12 mouse cellular contexts compared by ENCODE assay signal in the genomic region with DNA sequence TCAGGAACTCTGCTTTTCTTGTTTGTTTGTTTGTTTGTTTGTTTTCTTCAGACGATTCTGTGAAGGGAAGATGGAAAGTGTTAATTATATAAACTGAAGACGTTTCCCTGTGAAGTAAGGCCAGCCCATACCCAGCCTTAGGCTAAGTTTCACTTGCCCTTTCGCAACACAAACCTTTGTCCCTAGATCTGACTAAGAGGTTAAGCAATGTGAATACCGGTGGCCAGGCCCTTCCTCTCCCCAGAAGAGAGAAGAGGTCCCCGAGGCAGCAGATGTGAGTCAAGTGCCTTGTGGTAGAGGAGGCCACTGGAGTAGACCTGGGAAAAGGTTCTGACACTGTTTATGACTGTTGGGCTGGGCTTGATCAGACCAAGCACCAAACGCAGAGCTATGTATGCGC.
DNase-seq lines count a peak whose midpoint lies in the region; ATAC-seq and TF ChIP-seq lines count a peak whose summit lies in the region.
"Had no signal": no experiment of that assay in that cellular context is flagged by ENCODE, and none has a peak within 500 bp of the region (broad histone marks: within the 10 kb centered on the region; RNA-seq: fewer than 3 reads in every experiment).

No protein-coding gene starts in this region.

- DNase-seq in midbrain, embryonic 11.5 days (ENCODE audit: low spot score, missing footprints) = peak; percentile 26
- peak; percentile 53 for DNase-seq in liver, postnatal 0 days
- peak; percentile 68 for DNase-seq in yolk sac, embryonic 10.5 days (ENCODE audit: low spot score)
- DNase-seq in layer of hippocampus, adult 9-10 months (ENCODE audit: low spot score) = no peak
- DNase-seq in thymus, postnatal 0 days (ENCODE audit: low spot score) = no peak
- DNase-seq: gastrocnemius, postnatal 14 days; kidney, adult 11 months; right cerebral cortex, postnatal 25 days; thymus, adult 2 months had no signal

- peak; percentile 52; the same call in 1 of the 2 replicates for TF ChIP-seq EP300 in liver, postnatal 0 days (IDR thresholded peaks at IDR 0.05; ENCODE audit: low read depth)

- H3K9me3 ChIP-seq in midbrain, embryonic 11.5 days (ENCODE audit: control insufficient read depth, low read length) = no peaks in the 10 kb centered on the region
- H3K9me3 ChIP-seq in midbrain, embryonic 16.5 days (replicated peaks; ENCODE audit: control insufficient read depth, low read length, poor library complexity, severe bottlenecking) = no peaks in the 10 kb centered on the region
- no peaks in the 10 kb centered on the region for H3K9me3 ChIP-seq in liver, postnatal 0 days (ENCODE audit: low read length)
- H3K9me3 ChIP-seq: forebrain, embryonic 12.5 days had no signal

- no peak for TF ChIP-seq CTCF in liver, postnatal 0 days (IDR thresholded peaks at IDR 0.05; ENCODE audit: low read depth)

- 78% methylated on average over 7 of the region's 7 CpGs for WGBS in midbrain, embryonic 11.5 days
- 91% methylated on average over 7 of the region's 7 CpGs for WGBS in midbrain, embryonic 16.5 days
- WGBS in liver, postnatal 0 days (ENCODE audit: insufficient replicate concordance) = 38% methylated on average over 7 of the region's 7 CpGs

- no peaks in the 10 kb centered on the region for H3K27me3 ChIP-seq in midbrain, embryonic 11.5 days (ENCODE audit: control insufficient read depth, insufficient read depth, low read length)
- no peaks in the 10 kb centered on the region for H3K27me3 ChIP-seq in midbrain, embryonic 16.5 days (ENCODE audit: control insufficient read depth, insufficient read depth, low read depth, low read length)
- H3K27me3 ChIP-seq in liver, postnatal 0 days (ENCODE audit: insufficient read depth, low read length) = no peaks in the 10 kb centered on the region
- H3K27me3 ChIP-seq: forebrain, embryonic 12.5 days had no signal

- H3K27ac ChIP-seq in midbrain, embryonic 11.5 days (ENCODE audit: low read depth, low read length) = no peak overlapping the region
- no peak overlapping the region for H3K27ac ChIP-seq in midbrain, embryonic 16.5 days (ENCODE audit: low read length)
- H3K27ac ChIP-seq in liver, postnatal 0 days (ENCODE audit: low read depth) = peak overlapping the region; percentile 79
- H3K27ac ChIP-seq: forebrain, embryonic 12.5 days had no signal

- H3K4me2 ChIP-seq in midbrain, embryonic 11.5 days = no peak overlapping the region
- H3K4me2 ChIP-seq in midbrain, embryonic 16.5 days (ENCODE audit: low read length) = no peak overlapping the region
- H3K4me2 ChIP-seq in liver, postnatal 0 days (ENCODE audit: low read depth, low read length) = no peak overlapping the region; the same call in 1 of the 2 replicates
- H3K4me2 ChIP-seq: forebrain, embryonic 12.5 days had no signal

- no peak overlapping the region for H3K9ac ChIP-seq in midbrain, embryonic 11.5 days (ENCODE audit: low read length)
- no peak overlapping the region for H3K9ac ChIP-seq in midbrain, embryonic 16.5 days (ENCODE audit: low read depth, low read length)
- no peak overlapping the region for H3K9ac ChIP-seq in liver, postnatal 0 days (replicated peaks)
- H3K9ac ChIP-seq: forebrain, embryonic 12.5 days had no signal

- no peaks in the 10 kb centered on the region for H3K4me1 ChIP-seq in midbrain, embryonic 11.5 days (ENCODE audit: control insufficient read depth, insufficient read depth, low read length)
- peaks cover 3% of the 10 kb centered on the region; the same call in 1 of the 2 replicates for H3K4me1 ChIP-seq in midbrain, embryonic 16.5 days (ENCODE audit: control insufficient read depth, insufficient read depth, low read length)
- peaks cover 11% of the 10 kb centered on the region; the same call in 1 of the 2 replicates for H3K4me1 ChIP-seq in liver, postnatal 0 days (ENCODE audit: insufficient read depth)
- H3K4me1 ChIP-seq: forebrain, embryonic 12.5 days had no signal

- no peak overlapping the region for H3K4me3 ChIP-seq in midbrain, embryonic 11.5 days (ENCODE audit: low read depth, low read length)
- H3K4me3 ChIP-seq in midbrain, embryonic 16.5 days (ENCODE audit: low read depth, low read length) = no peak overlapping the region
- H3K4me3 ChIP-seq in liver, postnatal 0 days (ENCODE audit: low read depth, low read length) = no peak overlapping the region
- H3K4me3 ChIP-seq: forebrain, embryonic 12.5 days had no signal

- ATAC-seq in midbrain, embryonic 11.5 days (ENCODE audit: low FRiP score) = no peak
- ATAC-seq in midbrain, embryonic 16.5 days = no peak
- peak; percentile 75 for ATAC-seq in common myeloid progenitor, adult 5-6 weeks (replicated peaks; ENCODE audit: low read depth, poor library complexity, severe bottlenecking)
- peak; percentile 90 for ATAC-seq in liver, postnatal 0 days

- H3K36me3 ChIP-seq in midbrain, embryonic 11.5 days (ENCODE audit: control insufficient read depth, insufficient read depth, low read length) = no peaks in the 10 kb centered on the region
- H3K36me3 ChIP-seq in midbrain, embryonic 16.5 days (ENCODE audit: control insufficient read depth, insufficient read depth, low read length) = no peaks in the 10 kb centered on the region
- H3K36me3 ChIP-seq in liver, postnatal 0 days (replicated peaks; ENCODE audit: insufficient read depth, low read length) = no peaks in the 10 kb centered on the region
- H3K36me3 ChIP-seq: forebrain, embryonic 12.5 days had no signal

Comparison
In these comparisons a context has a peak if more than half of its experiments do, and no peak if none do; other contexts are left out.
1. ATAC-seq: peak in common myeloid progenitor, adult 5-6 weeks (single experiment) and liver, postnatal 0 days (single experiment); none in midbrain, embryonic 11.5 days (single experiment) and midbrain, embryonic 16.5 days (single experiment).
2. DNase-seq: peak in midbrain, embryonic 11.5 days (single experiment), liver, postnatal 0 days (single experiment) and yolk sac, embryonic 10.5 days (single experiment); none in layer of hippocampus, adult 9-10 months (single experiment) and thymus, postnatal 0 days (single experiment).